Mouse (Mus musculus) C2C12 (cell line): ENCODE measurements around the gene Prdm13.

Source experiments
- CEBPB ChIP-seq: IDR thresholded peaks from one replicate; pipeline ENCODE4 v1.6.1; 2011; ENCODE audit warnings: low read depth, mild to moderate bottlenecking, control low read depth, moderate library complexity
- CTCF ChIP-seq: IDR thresholded peaks from one replicate; pipeline ENCODE4 v1.5.1; 2011; ENCODE audit not compliant: control insufficient read depth, insufficient read depth, insufficient read length
- USF1 ChIP-seq: IDR thresholded peaks from one replicate; pipeline ENCODE4 v1.6.1; 2011; ENCODE audit warnings: low read depth, mild to moderate bottlenecking, control low read depth, moderate library complexity

- TF ChIP-seq CTCF (no peak), CEBPB (no peak), USF1 (no peak)
These were observed 56.5 kb downstream of the Prdm13 start for GRCm38 (mm10) chr4:21629275-21629583.
